Mouse (Mus musculus) MEL (cell line): ENCODE measurements around the gene Mettl16. TPM values are rescaled to one million over a fixed set of nuclear protein-coding genes. Genes with fewer than 3 reads are reported as not detected.

Source experiments
- DNase-seq: peaks from one replicate; pipeline ENCODE4 v3.0.0; 2011; ENCODE audit warnings: low read depth, low spot score
- H3K27ac ChIP-seq: 2 replicates; pipeline ENCODE4 v1.5.1; 2012; ENCODE audit warnings: low read depth, mild to moderate bottlenecking, control low read depth, low read length, moderate library complexity; ENCODE audit not compliant: control insufficient read depth
- H3K27me3 ChIP-seq, 2 experiments: fragments of 150-350 bp in 1 of 2; sonication (generic) in 1 of 2; 2 replicates each; pipeline ENCODE4 v1.6.1; 2012; ENCODE audit warnings: low read length in 2 of 2, mild to moderate bottlenecking in 2 of 2, improper control_type of control experiment in 1 of 2, moderate library complexity in 1 of 2; ENCODE audit not compliant: insufficient read depth in 2 of 2, control insufficient read depth in 1 of 2
- H3K36me3 ChIP-seq, 2 experiments: 2 replicates each; pipeline ENCODE4 v1.6.1; 2012 to 2014; ENCODE audit warnings: low read length in 2 of 2, improper control_type of control experiment in 1 of 2, inconsistent platforms in 1 of 2, mild to moderate bottlenecking in 1 of 2; ENCODE audit not compliant: insufficient read depth in 2 of 2, control insufficient read depth in 1 of 2
- H3K4me1 ChIP-seq, 2 experiments: fragments of 150-350 bp in 1 of 2; sonication (generic) in 1 of 2; 2 replicates each; pipeline ENCODE4 v1.6.1; 2012; ENCODE audit warnings: low read length in 2 of 2, improper control_type of control experiment in 1 of 2, mild to moderate bottlenecking in 1 of 2; ENCODE audit not compliant: insufficient read depth in 2 of 2, control insufficient read depth in 1 of 2
- H3K4me3 ChIP-seq, 2 experiments: fragments of 150-350 bp in 1 of 2; sonication (generic) in 1 of 2; 2 replicates each; pipeline ENCODE4 v1.5.1; 2012; ENCODE audit warnings: low read depth in 2 of 2, low read length in 2 of 2, mild to moderate bottlenecking in 2 of 2, moderate library complexity in 2 of 2, control low read depth in 1 of 2, improper control_type of control experiment in 1 of 2; ENCODE audit not compliant: control insufficient read depth in 1 of 2, insufficient read depth in 1 of 2
- H3K79me2 ChIP-seq: 2 replicates; pipeline ENCODE4 v1.6.1; 2012; ENCODE audit warnings: mild to moderate bottlenecking, low read length, moderate library complexity; ENCODE audit not compliant: control insufficient read depth, poor library complexity, insufficient read depth
- H3K9ac ChIP-seq: 2 replicates; pipeline ENCODE4 v1.6.1; 2012; ENCODE audit warnings: low read depth, mild to moderate bottlenecking, control low read depth, low read length, moderate library complexity; ENCODE audit not compliant: control insufficient read depth, poor library complexity, severe bottlenecking
- H3K9me3 ChIP-seq: fragments of 150-350 bp; sonication (generic); replicated peaks from 2 replicates; pipeline ENCODE4 v1.6.1; 2012; ENCODE audit warnings: mild to moderate bottlenecking, low read length, improper control_type of control experiment, moderate library complexity; ENCODE audit not compliant: insufficient read depth
- CTCF ChIP-seq, 3 experiments: IDR thresholded peaks in 2 of 3; conservative IDR thresholded peaks in 1 of 3; 2 replicates each; pipeline ENCODE4 v1.5.1; 2011 to 2012; ENCODE audit warnings: low read length in 3 of 3, low read depth in 2 of 3, mild to moderate bottlenecking in 2 of 3, improper control_type of control experiment in 1 of 3, inconsistent platforms in 1 of 3, mixed read lengths in 1 of 3, moderate library complexity in 1 of 3; ENCODE audit not compliant: control insufficient read depth in 1 of 3, insufficient read depth in 1 of 3, poor library complexity in 1 of 3, severe bottlenecking in 1 of 3
- E2F4 ChIP-seq: IDR thresholded peaks from 2 replicates; pipeline ENCODE4 v1.6.1; 2011; ENCODE audit warnings: low read depth, low read length, improper control_type of control experiment, borderline replicate concordance
- ELF1 ChIP-seq: IDR thresholded peaks from 2 replicates; pipeline ENCODE4 v1.6.1; 2014; ENCODE audit warnings: low read depth, mild to moderate bottlenecking, inconsistent platforms, low read length, improper control_type of control experiment, moderate library complexity
- EP300 ChIP-seq, 2 experiments: IDR thresholded peaks; 2 replicates each; pipeline ENCODE4 v1.6.1; 2011; ENCODE audit warnings: improper control_type of control experiment in 2 of 2, low read length in 2 of 2, low read depth in 1 of 2, mild to moderate bottlenecking in 1 of 2
- ETS1 ChIP-seq: IDR thresholded peaks from 2 replicates; pipeline ENCODE4 v1.6.1; 2012; ENCODE audit warnings: low read depth, mild to moderate bottlenecking, inconsistent platforms, low read length, improper control_type of control experiment, moderate library complexity
- GABPA ChIP-seq: IDR thresholded peaks from 2 replicates; pipeline ENCODE4 v1.6.1; 2012; ENCODE audit warnings: low read depth, mild to moderate bottlenecking, inconsistent platforms, low read length, improper control_type of control experiment, moderate library complexity
- GATA1 ChIP-seq: IDR thresholded peaks from 2 replicates; pipeline ENCODE4 v1.6.1; 2011; ENCODE audit warnings: low read depth, low read length, improper control_type of control experiment
- JUND ChIP-seq: IDR thresholded peaks from 2 replicates; pipeline ENCODE4 v1.6.1; 2011; ENCODE audit warnings: low read depth, mild to moderate bottlenecking, improper control_type of control experiment, low read length
- KAT2A ChIP-seq: conservative IDR thresholded peaks from 2 replicates; pipeline ENCODE4 v1.6.1; 2012; ENCODE audit warnings: low read depth, low read length, improper control_type of control experiment, inconsistent platforms
- MXI1 ChIP-seq: IDR thresholded peaks from 2 replicates; pipeline ENCODE4 v1.6.1; 2011; ENCODE audit warnings: mild to moderate bottlenecking, low read depth, low read length, improper control_type of control experiment
- NRF1 ChIP-seq: IDR thresholded peaks from 2 replicates; pipeline ENCODE4 v1.6.1; 2014; ENCODE audit warnings: low read depth, mild to moderate bottlenecking, inconsistent platforms, low read length, improper control_type of control experiment, moderate library complexity; ENCODE audit not compliant: poor library complexity, insufficient read depth, severe bottlenecking
- POLR2AphosphoS2 ChIP-seq: IDR thresholded peaks from 2 replicates; pipeline ENCODE4 v1.6.1; 2011; ENCODE audit warnings: low read length, improper control_type of control experiment
- POLR2AphosphoS5 ChIP-seq: IDR thresholded peaks from 2 replicates; pipeline ENCODE4 v1.6.1; 2012; ENCODE audit warnings: low read depth, borderline replicate concordance, mild to moderate bottlenecking, inconsistent platforms, low read length, moderate library complexity, mixed read lengths
- RAD21 ChIP-seq: IDR thresholded peaks from 2 replicates; pipeline ENCODE4 v1.6.1; 2011; ENCODE audit warnings: mild to moderate bottlenecking, low read depth, low read length, improper control_type of control experiment
- RCOR1 ChIP-seq: IDR thresholded peaks from 2 replicates; pipeline ENCODE4 v1.6.1; 2012; ENCODE audit warnings: low read depth, mild to moderate bottlenecking, inconsistent platforms, low read length, improper control_type of control experiment
- SMC3 ChIP-seq: IDR thresholded peaks from 2 replicates; pipeline ENCODE4 v1.6.1; 2011; ENCODE audit warnings: low read depth, low read length, improper control_type of control experiment
- TAL1 ChIP-seq: IDR thresholded peaks from 2 replicates; pipeline ENCODE4 v1.6.1; 2012; ENCODE audit warnings: mild to moderate bottlenecking, inconsistent platforms, low read length, moderate library complexity, mixed read lengths
- TBP ChIP-seq: IDR thresholded peaks from 2 replicates; pipeline ENCODE4 v1.8.0; 2011; ENCODE audit warnings: low read depth, low read length, improper control_type of control experiment
- TCF12 ChIP-seq: IDR thresholded peaks from 2 replicates; pipeline ENCODE4 v1.6.1; 2014; ENCODE audit warnings: low read depth, mild to moderate bottlenecking, inconsistent platforms, low read length, improper control_type of control experiment, moderate library complexity
- ZKSCAN1 ChIP-seq: IDR thresholded peaks from 2 replicates; pipeline ENCODE4 v1.6.1; 2012; ENCODE audit warnings: low read depth, mild to moderate bottlenecking, inconsistent platforms, low read length, improper control_type of control experiment, moderate library complexity
- polyA plus RNA-seq, 2 experiments: library from polyadenylated mRNA; stranded (reverse) in 1 of 2; unstranded in 1 of 2; fragments of >175 nt in 1 of 2; fragments of >200 nt in 1 of 2; gene quantifications; 2 replicates each; pipeline versions ENCODE4 v1.2.1 to v1.2.4; 2012; ENCODE audit warnings: low replicate concordance in 2 of 2, low read depth in 1 of 2; ENCODE audit not compliant: insufficient read length in 2 of 2, insufficient read depth in 1 of 2, missing spikeins in 1 of 2
- total RNA-seq: library from RNA; depleted of rRNA; stranded (reverse); fragments of 300-350 nt; gene quantifications from 2 replicates; pipeline ENCODE4 v1.2.3, GENCODE M21; 2012

Gene Mettl16
- total and polyA plus RNA-seq, 3 experiments, result 76.3 to 116 TPM; not detected in 1

- H3K4me3 ChIP-seq, result no peak overlapping the region
- no peak overlapping the region for H3K27ac ChIP-seq
- peaks cover 20 to 34% of the 10 kb centered on the region in 2 experiments for H3K36me3 ChIP-seq
- no peaks in the 10 kb centered on the region for H3K27me3 ChIP-seq
- no peak overlapping the region for H3K9ac ChIP-seq
- DNase-seq, result no peak
- H3K79me2 ChIP-seq, result peaks cover 2% of the 10 kb centered on the region; the same call in 1 of the 2 replicates
- H3K4me1 ChIP-seq, result peaks cover 0 to 6% of the 10 kb centered on the region in 2 experiments; a peak in 2 of 4 replicates
- H3K9me3 ChIP-seq, result no peaks in the 10 kb centered on the region
- TF ChIP-seq GABPA (no peak), EP300 (IDR thresholded peaks at IDR 0.05; ENCODE audit: low read depth in 1 of 2, low read length in 2 of 2) (no peak), MXI1 (no peak), CTCF (IDR thresholded peaks at IDR 0.05 in 2 of 3, conservative IDR thresholded peaks at IDR 0.05 in 1 of 3; ENCODE audit: control insufficient read depth in 1 of 3, insufficient read depth in 1 of 3, low read depth in 2 of 3, low read length in 3 of 3, poor library complexity in 1 of 3, severe bottlenecking in 1 of 3) (no peak), POLR2AphosphoS2 (no peak), SMC3 (no peak), NRF1 (no peak), KAT2A (no peak), ELF1 (no peak), JUND (no peak), TBP (no peak), GATA1 (no peak), ETS1 (no peak), TAL1 (no peak), TCF12 (no peak), ZKSCAN1 (no peak)
Observed at GRCm38 (mm10) chr11:74811538-74811937, 40.9 kb downstream of the Mettl16 start.

GRCm38 (mm10) chr11:74815795-74816194 lies 45.2 kb downstream of the Mettl16 start:
- H3K27me3 ChIP-seq, result no peaks in the 10 kb centered on the region
- H3K4me3 ChIP-seq, result no peak overlapping the region
- H3K9ac ChIP-seq, result no peak overlapping the region
- H3K36me3 ChIP-seq, result peaks cover 0 to 23% of the 10 kb centered on the region in 2 experiments; a peak in 3 of 4 replicates
- TF ChIP-seq CTCF (IDR thresholded peaks at IDR 0.05 in 2 of 3, conservative IDR thresholded peaks at IDR 0.05 in 1 of 3; ENCODE audit: control insufficient read depth in 1 of 3, insufficient read depth in 1 of 3, low read depth in 2 of 3, low read length in 3 of 3, poor library complexity in 1 of 3, severe bottlenecking in 1 of 3), result peak in 1 of 3 experiments; percentile 16; a peak in 1 of 6 replicates
- TF ChIP-seq GABPA, result no peak
- no peak for TF ChIP-seq KAT2A
- no peak for TF ChIP-seq E2F4
- peak; percentile 9 for TF ChIP-seq RAD21
- no peak for TF ChIP-seq RCOR1
- TF ChIP-seq POLR2AphosphoS5, result no peak
- no peaks in the 10 kb centered on the region for H3K9me3 ChIP-seq
- peaks cover 2% of the 10 kb centered on the region; the same call in 1 of the 2 replicates for H3K79me2 ChIP-seq
- no peaks in the 10 kb centered on the region for H3K4me1 ChIP-seq
- no peak overlapping the region for H3K27ac ChIP-seq
- no peak for DNase-seq
